Mouse (Mus musculus) activated CD4-positive, CD25-positive, alpha-beta regulatory T cell, adult 4 months (primary cell): Measurements from ENCODE around the gene Ganc. TPM values are rescaled to one million over a fixed set of nuclear protein-coding genes. Genes with fewer than 3 reads are reported as not detected.

ENCODE experiments used
- ATAC-seq: one replicate; pipeline ENCODE4 v1.8.0; 2017
- polyA plus RNA-seq, 2 experiments: library from polyadenylated mRNA; unstranded; fragments of 100-300 nt; shearing (Covaris generic); gene quantifications; one replicate each; pipeline ENCODE4 v1.2.1; 2017

Ganc gene
- polyA plus RNA-seq, 2 experiments from 2014 or later, result 17.6 to 21.6 TPM

DNA sequence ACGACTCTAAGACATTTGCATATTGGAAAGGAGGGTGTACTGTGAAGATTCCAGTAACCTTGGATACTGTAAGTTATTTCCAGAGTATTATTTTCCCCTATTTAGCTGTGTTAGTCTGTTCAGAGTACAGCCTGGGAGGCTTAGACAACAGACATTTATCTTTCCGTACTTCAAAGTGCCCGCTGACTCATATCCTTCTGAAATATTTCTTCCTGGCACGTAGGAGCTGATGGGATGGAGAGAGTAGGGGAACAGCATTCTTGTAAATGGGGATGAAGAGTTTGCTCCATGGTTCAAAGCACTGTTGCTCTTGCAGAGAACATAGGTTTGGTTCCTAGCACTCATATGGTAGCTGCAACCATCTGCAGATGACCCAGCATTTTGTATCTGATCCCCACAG, 48.9 kb downstream of the Ganc start:
- no peak for ATAC-seq

DNA sequence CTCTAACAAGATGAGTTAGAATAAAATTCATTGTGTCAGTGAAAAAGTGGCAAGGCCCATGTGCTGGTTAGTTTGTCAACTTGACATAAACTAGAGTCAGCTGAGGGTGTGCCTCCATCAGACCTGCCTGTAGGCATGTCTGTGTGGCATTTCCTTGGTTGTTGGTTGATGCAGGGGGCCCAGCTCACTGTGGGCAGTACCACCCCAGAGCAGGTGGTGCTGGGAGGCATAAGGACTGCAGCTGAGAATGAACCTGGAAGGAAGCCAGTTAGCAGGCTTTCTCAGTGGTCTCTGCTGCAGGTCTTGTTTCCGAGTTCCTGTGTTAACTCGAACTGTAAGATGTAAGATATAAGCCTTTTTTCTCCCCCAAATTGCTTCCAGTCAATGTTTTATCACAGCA, 51.3 kb downstream of the Ganc start:
- ATAC-seq, result no peak

DNA sequence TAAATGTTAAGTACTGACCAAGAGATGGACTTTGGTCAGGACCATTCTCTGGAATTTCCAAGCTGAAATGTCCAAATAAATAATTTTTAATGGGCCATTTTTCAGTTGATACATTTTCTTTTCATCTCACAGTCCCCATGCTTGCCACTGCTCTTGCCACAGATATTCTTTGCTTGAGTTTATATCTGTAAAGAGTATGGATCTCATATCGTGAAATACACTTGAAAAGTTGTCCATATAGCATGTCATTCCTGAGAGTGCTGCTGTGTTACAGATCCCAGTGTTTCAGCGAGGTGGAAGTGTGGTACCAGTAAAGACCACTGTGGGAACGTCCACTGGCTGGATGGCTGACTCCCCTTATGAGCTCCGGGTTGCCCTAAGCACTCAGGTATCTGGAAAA, 52.0 kb downstream of the Ganc start, which contains the start of gene Capn3:
Gene Capn3 (plus strand): TSS at position 301 of the 400 bp plus-strand sequence.
- no peak for ATAC-seq

DNA sequence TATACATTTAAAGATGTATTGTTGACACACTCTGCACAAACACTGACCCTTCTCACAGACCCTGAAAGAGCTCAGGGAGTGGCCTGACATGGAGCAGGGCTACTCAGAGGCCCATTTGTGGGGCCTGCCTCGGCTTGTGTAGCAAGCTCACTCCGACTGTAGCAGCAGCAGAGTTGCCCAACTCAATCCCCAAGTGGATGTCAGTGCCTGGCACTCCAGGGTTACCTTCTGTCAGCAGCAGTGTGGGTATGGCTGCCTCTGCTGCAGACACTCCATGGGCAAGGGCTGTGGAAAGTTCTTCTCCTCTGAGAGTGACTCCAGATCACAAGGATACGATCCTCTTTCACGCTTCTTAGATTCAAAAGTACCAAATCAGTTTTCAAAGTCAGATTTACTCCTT, 56.5 kb downstream of the Ganc start:
- ATAC-seq, result no peak

DNA sequence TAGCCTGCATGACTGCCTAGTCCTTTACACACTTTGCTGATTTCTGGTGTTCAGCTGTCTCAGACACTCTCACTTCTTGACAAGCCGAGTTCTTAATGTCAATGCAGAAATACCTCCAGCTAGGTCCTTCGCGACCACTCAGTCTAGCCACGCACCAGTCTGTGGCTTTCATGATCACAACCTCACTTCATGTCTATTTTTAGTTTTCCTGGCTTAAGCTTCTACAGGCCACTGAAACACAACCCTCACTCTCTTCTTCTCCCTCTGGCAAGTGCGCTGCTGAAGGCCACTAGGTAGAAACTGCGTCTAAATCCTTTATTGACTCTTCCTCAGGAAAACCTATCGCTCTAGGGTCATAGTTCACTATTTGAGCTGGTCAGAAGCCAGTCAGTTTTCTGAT, 59.6 kb downstream of the Ganc start:
- no peak for ATAC-seq

DNA sequence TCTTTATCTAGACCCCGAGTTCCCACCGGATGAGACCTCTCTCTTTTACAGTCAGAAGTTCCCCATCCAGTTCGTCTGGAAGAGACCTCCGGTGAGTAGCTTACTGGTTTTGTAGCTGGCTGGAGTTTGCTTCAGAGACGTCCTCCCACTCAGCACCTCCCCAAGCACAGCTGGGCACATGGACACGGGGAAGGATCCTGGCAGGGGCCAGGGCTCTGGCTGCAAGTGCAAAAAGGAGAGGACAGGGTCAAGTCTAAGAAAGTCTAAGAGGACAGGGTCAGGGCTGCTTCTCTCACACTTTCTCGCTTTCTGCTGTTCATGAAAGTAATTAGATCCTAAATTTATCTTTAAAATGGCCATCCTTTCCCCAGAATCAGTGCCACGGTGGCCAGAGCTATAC, 60.4 kb downstream of the Ganc start:
- ATAC-seq, result no peak

DNA sequence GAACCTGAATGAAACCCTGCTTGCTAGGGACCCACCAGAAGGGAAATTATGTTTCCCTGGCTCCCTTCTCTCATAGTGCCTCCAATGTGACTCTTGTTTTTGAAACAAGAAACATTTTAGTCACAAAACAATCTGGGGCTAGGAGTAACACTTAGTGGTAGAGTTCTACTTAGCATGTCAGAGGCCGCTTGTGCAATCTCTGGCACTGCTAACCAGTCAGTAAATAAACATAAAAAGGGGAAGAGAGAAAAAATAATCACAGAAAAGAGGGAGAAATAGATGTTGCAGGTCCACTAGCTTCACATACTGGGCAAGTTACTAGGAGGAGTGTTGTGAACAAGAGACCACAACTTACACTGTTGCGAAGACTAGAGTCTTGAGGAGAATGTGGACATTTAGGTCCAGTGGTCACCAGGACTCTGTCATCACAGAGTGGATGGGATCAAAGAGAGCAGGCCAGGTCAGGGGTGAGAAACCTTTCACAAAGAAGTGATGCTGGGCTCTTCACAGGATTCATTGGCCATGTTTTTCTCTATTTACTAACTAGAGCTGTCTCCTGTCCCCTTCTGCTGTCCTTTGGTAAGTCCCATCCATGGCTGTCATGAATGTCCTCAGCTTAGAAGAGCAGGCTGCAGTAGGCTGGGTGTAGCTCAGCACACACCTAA, 61.2 kb downstream of the Ganc start:
- ATAC-seq, result no peak

DNA sequence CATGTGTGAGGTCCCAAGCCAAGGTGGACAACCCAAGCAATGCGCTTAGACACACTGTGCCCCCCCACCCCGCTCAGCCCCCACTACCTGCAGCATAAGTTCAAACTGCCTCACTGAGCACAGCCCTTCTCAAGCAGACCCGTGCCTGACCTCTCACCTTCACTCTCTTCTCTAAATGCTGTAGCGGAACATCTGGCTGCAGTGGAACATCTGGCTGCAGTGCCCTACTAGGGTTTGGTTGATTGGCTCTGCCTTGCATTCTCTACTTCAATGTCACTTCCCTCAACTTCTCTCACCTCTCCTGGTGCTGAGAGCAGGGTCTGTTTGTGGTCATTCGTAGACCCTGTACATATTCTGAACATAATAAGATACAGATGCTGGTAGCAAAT, 61.7 kb downstream of the Ganc start:
- ATAC-seq, result no peak

DNA sequence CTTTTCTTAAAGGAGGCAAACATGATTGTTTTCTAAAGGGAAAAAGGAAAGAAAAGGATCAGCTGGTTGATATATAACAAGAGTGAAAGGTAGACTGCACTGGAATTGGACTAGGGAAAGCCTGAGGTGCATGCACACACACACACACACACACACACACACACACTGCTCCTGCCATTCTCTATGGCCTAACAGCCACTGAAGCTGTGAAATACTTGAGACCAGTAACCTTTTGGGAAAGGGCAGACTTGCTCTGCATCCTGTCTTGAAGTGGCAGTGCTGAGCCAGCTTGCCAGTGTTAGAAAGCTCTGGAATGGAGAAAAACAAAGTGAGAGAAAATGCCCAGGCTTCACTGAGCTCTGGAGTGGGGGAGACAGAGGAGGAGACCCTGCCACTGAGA, 64.3 kb downstream of the Ganc start:
- no peak for ATAC-seq

DNA sequence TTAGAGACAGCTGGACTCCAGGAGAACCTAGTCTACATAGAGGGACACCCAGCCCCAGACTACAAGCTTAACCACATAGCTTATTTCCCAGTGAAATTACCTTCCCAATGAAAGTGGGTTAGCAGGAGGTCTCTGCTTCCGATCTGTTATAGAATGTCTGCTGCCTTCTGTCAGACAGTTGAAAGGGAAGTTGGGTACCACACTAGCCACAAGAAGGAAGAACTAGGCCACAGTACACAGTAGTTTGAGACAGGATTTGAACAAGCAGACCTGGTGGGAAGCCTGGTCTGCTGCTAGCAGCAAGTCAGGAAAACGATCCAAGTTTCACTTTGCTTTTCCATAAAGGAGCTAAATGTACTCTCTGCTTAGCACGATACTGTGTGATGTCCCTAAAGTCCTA, 65.5 kb downstream of the Ganc start:
- ATAC-seq, result no peak

DNA sequence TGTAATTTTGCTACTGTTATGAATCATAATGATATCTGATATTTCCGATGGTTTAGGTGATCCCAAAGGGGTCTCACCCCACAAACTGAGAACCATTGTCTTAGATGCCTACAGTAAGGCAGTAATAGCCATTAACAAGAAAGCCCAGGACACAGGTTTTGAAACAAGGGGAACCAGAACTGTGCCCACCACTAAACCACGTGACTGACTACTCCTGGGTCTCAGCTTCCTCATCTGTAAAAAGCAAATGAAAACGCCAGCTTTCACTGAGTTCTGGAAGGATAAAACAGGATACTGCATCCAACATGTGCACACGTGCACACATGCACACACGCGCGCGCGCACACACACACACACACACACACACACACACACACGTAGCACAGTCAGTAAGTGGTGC, 66.0 kb downstream of the Ganc start:
- ATAC-seq, result no peak

DNA sequence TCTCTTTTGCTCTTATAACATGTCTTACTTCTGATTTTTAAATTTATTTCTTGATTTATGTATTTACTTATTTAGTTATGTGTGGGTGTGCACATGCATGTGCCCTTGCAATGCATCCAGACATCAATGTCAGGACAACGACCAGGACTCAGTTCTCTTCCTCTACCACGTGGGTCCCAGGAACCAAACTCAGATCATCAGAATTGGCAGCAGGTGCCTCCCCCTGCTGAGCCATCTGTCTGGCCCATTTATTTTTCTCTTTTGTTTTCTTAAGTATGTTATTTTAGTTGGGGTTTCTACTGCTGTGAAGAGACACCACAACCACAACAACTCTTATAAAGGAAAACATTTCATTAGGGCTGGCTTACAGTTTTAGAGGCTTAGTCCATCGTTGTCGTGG, 67.2 kb downstream of the Ganc start:
- no peak for ATAC-seq

DNA sequence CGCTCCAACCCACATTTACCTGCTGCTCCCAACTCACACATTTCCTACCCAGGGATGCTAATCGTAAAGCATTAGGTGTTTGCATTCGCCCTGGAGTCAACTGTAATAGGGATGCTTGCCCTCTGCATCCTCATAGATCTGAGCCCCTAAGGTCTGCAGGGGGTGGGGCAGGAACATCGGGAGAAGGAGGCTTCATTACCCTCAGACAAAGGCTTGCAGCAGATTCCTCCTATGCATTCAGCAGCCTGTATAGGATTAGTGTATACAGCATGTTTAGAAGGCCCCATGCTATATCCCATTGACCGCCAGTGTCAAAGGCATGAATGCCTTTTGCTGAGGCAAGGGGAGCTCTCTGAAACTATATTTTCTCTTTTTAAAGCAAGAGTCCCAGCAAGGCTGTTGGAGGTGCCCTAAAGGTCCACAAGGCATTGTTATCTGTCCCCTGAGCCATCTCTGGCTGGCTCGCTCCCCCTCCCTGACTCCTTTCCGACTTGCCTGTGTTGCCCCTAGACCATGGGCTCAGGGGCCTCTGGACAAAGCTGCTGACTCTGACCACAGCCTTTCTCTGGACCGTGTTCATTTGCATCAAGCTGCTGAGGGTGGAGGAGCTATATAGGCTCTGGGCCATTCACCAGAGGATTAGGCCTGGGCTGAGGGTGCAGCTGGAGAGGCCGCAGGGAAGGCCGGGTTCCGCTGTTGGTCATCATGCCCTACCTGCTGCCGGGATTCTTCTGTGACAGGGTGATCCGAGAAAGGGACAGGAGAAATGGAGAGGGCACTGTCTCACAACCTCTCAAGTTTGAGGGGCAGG, 72.8 kb downstream of the Ganc start:
- no peak for ATAC-seq

DNA sequence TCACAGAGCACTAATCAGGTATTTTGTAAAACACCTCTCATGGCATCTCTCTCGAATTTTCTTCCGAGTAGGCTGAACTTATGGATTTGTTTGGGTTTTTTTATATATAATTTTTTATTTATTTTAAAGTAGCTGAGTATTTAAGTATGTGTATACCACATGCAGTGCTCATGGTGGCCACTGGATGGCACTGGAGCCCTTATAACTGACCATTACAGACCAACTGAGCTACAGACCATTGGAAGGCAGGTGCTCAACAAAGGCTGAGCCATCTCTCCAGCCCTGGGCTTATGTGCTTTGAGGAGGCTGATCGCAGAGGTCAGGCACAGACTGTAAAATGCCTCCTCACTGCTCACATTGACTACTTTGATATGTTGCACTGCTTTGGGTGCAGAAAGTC, 74.9 kb downstream of the Ganc start:
- peak; percentile 59 for ATAC-seq

DNA sequence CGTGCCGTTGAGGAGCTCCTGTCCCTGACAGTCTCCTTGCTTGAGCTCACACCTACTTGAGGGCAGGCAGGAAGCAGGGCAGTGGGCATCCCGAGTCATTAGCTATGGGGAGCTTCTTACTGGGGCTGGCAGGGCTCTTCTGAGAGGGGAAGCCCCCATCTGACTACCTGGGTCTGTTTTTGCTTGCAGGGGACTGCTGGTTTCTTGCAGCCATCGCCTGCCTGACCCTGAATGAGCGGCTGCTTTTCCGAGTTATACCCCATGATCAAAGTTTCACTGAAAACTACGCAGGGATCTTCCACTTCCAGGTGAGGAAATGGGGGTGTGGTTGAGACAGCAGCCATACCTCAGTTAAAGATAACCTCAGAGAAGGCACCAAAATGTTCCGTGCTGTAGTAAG, 78.2 kb downstream of the Ganc start:
- peak; percentile 47 for ATAC-seq

DNA sequence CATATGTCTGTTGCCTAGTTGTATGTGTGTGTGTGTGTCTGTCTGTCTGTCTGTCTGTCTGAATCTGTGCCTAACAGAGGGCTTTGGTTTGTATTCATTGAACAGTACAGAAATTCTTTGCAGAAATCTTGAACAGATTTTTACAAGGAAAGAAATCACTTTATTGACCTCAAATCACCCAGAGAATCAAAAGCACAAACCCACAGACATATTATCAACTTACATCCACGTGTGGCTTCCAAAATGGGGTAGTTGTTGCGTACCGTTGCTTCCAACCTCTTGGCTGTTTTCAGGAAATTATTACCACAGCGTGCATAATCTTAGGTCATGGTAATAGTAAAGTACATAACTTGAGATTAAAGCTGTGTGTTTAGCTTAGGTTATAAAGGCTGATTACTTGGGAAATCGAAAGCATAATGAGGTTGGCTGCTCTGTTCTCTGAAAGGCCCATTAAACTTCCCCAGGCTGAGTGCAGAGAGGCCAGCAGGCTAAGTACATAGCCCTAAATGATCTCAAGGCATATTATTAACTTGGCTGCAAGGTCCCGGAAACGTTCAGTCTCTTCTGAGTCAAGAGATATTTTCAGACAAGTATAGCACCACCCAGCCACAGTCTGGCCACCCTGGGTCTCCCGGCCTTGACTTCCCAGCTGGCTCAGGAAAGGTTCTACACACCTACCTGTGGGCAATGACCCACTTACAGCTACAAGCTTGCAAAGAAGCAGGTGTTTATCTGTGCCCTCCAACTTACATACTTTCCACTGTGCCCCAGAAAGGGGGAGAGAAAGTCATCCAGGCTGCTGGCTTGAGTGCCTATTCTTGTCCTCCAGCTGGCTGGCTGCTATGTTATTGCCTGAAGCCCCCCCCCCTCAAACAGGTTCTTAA, 79.1 kb downstream of the Ganc start:
- peak; percentile 12 for ATAC-seq

DNA sequence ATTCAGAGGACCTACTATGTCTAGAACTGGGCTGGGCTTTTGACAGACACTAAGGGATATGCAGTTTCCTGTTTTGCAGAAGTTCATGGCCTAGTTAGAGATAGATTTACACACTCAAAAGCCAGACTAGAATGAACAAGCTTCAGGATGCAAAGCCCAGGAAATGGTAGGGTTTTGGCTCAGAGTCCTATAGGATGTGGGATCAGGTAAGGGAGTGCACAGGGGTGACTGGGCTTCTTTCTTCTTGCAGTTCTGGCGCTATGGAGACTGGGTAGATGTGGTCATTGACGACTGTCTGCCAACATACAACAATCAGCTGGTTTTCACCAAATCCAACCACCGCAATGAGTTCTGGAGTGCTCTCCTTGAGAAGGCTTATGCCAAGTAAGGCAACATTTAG, 80.5 kb downstream of the Ganc start:
- ATAC-seq, result peak; percentile 29

DNA sequence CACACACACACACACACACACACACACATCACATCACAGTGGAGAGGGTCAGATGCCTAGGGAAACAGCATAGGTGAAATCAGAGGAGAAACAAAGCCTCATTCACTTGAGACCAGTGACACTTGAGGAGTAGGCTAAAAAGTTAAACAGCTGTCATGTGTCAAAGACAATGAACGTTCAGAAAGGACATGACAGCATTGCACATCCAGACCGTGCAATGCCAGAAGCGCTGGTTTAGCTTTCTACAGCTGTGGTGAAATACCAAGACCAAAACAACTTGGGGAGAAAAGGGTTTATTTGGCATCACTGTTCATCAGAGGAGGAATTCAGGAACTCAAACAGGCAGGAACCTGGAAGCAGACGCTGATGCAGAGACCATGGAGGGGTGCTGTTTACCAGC, 89.6 kb downstream of the Ganc start:
- ATAC-seq, result no peak

DNA sequence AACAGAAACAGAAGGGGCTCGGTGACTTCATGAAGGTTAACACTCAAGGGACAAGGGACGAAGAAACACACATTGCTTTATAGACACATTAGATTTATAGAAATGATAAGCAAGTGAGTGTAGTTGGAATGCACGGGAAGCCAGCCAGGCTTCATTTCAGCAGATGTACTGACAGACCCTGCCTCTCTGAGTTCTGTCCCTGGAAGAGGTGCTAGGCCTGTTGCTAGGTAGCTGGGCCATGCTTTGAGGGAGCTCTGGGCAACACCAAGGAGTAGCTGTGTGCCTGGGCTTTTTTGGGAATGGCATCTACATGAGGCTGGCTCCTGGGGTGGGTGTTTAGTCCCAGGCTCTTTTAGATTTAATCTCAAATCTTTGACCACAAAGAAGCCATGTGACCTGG, 92.8 kb downstream of the Ganc start:
- ATAC-seq, result no peak

DNA sequence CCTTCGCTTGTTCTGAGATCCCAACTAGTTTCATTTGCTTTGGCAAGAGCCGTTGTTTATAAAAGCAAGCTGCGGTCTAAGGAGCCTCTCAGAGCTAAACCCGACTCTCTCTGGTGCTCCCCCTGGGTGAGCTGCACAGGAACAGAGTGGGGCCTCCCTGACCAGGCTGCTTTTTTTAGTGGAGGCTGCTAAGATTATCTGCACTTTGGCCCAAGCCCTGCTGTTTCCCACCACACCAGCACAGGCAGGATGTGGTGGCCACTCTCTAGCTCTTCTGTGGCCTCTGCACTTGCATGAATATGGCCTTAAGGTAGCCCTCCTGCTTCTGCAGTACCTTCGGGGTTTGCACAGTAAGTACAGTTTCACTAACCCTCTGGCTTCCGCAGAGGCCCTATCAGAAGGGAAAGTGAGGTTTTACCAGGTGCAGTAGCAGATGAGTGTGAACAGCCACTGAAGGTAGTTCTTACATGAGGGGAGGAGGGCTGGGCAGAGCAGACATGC, 96.3 kb downstream of the Ganc start:
- peak; percentile 78 for ATAC-seq

DNA sequence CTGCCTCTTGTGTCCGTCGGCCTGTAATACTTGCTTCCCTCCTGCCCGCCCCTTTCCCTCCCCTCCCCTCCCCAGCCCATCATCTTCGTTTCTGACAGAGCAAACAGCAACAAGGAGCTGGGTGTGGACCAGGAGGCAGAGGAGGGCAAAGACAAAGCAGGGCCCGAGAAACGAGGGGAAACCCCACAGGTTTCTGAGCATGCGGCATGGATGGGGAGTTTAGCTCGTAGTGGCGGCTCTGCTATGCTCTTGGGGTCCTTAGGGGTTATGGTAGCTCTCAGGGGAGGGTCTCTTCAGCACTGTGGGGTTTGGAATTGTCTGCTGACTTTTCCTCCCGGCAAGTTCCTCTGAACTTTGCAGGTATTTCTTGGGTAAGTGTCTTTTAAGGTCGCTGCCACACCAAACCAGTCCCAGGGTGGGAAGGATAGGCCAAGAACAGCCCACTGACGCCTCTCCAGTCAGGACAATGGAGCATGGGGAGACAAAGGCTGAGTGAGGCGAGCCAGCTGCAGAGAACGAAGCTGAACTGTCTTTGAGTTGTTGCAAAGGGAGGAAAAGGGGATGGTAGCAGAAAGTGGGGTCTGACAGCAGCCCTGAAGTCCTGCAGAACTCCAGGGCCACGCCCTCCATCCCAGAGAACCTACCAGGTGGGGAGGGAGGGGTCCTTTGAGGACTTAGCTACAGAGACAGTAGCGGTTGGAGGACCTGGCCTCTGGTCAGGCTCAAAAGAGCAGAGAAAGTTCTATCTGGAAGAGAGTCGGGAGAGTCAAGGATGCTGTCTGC, 97.6 kb downstream of the Ganc start:
- peak; percentile 24 for ATAC-seq

DNA sequence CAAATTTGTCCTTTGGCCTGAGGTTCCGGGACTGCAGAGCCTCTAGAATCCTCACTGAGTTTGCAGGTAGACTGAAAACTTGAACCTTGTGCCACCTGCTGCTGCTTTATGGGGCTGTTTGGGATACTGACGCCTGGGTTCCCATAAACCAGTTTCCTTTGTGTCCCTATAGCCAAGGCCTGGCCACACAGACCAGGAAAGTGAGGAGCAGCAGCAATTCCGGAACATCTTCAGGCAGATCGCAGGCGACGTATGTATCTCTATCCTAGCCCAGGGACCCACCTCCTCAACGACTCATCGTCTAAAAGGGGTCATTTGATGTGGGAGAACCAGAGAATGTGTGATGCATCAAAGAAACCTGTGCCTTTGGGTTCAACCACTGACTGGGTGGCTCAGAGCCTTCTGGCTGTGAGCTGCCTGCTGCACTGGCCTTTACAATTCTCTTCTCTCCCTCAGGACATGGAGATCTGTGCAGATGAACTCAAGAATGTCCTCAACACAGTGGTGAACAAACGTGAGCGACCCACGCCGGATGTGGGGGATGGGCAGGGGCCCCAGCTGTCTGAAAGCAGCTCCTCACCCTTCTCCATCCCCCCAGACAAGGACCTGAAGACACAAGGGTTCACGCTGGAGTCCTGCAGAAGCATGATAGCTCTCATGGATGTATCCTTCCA, 98.4 kb downstream of the Ganc start:
- ATAC-seq, result peak; percentile 19
